In the genomic region with DNA sequence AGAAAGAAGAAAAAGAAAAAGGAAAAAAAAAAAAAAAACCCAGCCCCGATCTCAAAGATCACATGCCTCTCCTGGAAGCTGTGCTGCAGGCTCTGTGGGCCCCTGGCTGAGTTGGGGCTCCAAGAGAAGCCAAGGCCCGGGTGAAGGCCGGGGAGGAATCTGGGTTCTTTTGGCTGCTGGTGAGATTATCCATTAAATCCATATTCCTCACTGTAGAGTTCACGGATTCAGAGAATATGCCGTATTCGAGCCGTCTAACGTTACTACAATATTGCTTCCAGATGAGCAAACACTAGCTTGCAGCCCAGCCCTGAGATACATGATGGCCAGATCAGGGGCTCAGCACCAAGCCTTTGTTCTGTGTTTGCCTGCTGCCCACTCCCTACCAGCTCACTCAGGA, we compare ENCODE assay signal across 13 mouse cellular contexts.
DNase-seq lines count a peak whose midpoint lies in the region; ATAC-seq and TF ChIP-seq lines count a peak whose summit lies in the region.
"Had no signal": no experiment of that assay in that cellular context is flagged by ENCODE, and none has a peak within 500 bp of the region (broad histone marks: within the 10 kb centered on the region; RNA-seq: fewer than 3 reads in every experiment).

No protein-coding gene starts in this region.

- H3K27ac ChIP-seq in heart, embryonic 16.5 days (ENCODE audit: low read length) = peak overlapping the region; percentile 47; the same call in 1 of the 2 replicates
- no peak overlapping the region for H3K27ac ChIP-seq in heart, embryonic 11.5 days (ENCODE audit: low read depth, low read length)
- H3K27ac ChIP-seq in stomach, embryonic 14.5 days (ENCODE audit: low read length) = peak overlapping the region; percentile 61; the same call in 1 of the 2 replicates
- H3K27ac ChIP-seq in stomach, postnatal 0 days (replicated peaks) = no peak overlapping the region; the same call in 1 of the 2 replicates
- peak overlapping the region; percentile 74 for H3K27ac ChIP-seq in limb, embryonic 10.5 days
- H3K27ac ChIP-seq: hindbrain, embryonic 15.5 days had no signal

- H3K4me3 ChIP-seq in heart, embryonic 16.5 days (ENCODE audit: low read length) = no peak overlapping the region
- no peak overlapping the region for H3K4me3 ChIP-seq in heart, embryonic 11.5 days (ENCODE audit: low read depth, low read length)
- no peak overlapping the region for H3K4me3 ChIP-seq in stomach, embryonic 14.5 days (ENCODE audit: low read depth, low read length)
- no peak overlapping the region for H3K4me3 ChIP-seq in stomach, postnatal 0 days (ENCODE audit: low read depth, low read length)
- H3K4me3 ChIP-seq in limb, embryonic 10.5 days = no peak overlapping the region
- H3K4me3 ChIP-seq: hindbrain, embryonic 15.5 days had no signal

- no peaks in the 10 kb centered on the region for H3K9me3 ChIP-seq in heart, embryonic 16.5 days (replicated peaks; ENCODE audit: control insufficient read depth, low read length)
- H3K9me3 ChIP-seq in heart, embryonic 11.5 days (replicated peaks; ENCODE audit: control insufficient read depth, low read length) = no peaks in the 10 kb centered on the region
- H3K9me3 ChIP-seq in stomach, embryonic 14.5 days (ENCODE audit: control insufficient read depth, low read depth, low read length) = no peaks in the 10 kb centered on the region
- H3K9me3 ChIP-seq in stomach, postnatal 0 days (ENCODE audit: control insufficient read depth, low read length) = no peaks in the 10 kb centered on the region
- H3K9me3 ChIP-seq in limb, embryonic 10.5 days (replicated peaks) = no peaks in the 10 kb centered on the region
- H3K9me3 ChIP-seq: G1E; hindbrain, embryonic 15.5 days had no signal

- 0 out of 2 replicates have a peak overlapping the region, but pooled peaks have one; percentile 7 for H3K9ac ChIP-seq in heart, embryonic 16.5 days (ENCODE audit: low read length)
- H3K9ac ChIP-seq in heart, embryonic 11.5 days (ENCODE audit: low read depth, low read length) = no peak overlapping the region
- no peak overlapping the region for H3K9ac ChIP-seq in stomach, embryonic 14.5 days (replicated peaks; ENCODE audit: low read depth, low read length)
- no peak overlapping the region for H3K9ac ChIP-seq in stomach, postnatal 0 days (ENCODE audit: low read length)
- H3K9ac ChIP-seq: hindbrain, embryonic 15.5 days; liver, postnatal 0 days had no signal

- no peak for DNase-seq in stomach, postnatal 0 days (ENCODE audit: low spot score)
- no peak for DNase-seq in limb, embryonic 10.5 days (ENCODE audit: low spot score)
- no peak for DNase-seq in thymus, postnatal 4 days
- DNase-seq in liver = no peak
- DNase-seq: adrenal gland, postnatal 25 days; liver, postnatal 0 days; right cerebral cortex, adult 18-20 months; thymus, adult 2 months had no signal

- no peaks in the 10 kb centered on the region for H3K27me3 ChIP-seq in heart, embryonic 16.5 days (ENCODE audit: control insufficient read depth, insufficient read depth, low read length)
- H3K27me3 ChIP-seq in heart, embryonic 11.5 days (ENCODE audit: control insufficient read depth, insufficient read depth, low read length) = no peaks in the 10 kb centered on the region
- H3K27me3 ChIP-seq in stomach, embryonic 14.5 days (ENCODE audit: control insufficient read depth, insufficient read depth, low read length) = no peaks in the 10 kb centered on the region
- no peaks in the 10 kb centered on the region for H3K27me3 ChIP-seq in stomach, postnatal 0 days (ENCODE audit: control insufficient read depth, insufficient read depth, low read length)
- no peaks in the 10 kb centered on the region for H3K27me3 ChIP-seq in limb, embryonic 10.5 days (ENCODE audit: low read depth, poor library complexity, severe bottlenecking)
- H3K27me3 ChIP-seq: hindbrain, embryonic 15.5 days had no signal

- no peak for TF ChIP-seq CTCF in stomach, postnatal 0 days (IDR thresholded peaks at IDR 0.05; ENCODE audit: low read depth)

- peaks cover 58% of the 10 kb centered on the region for H3K4me1 ChIP-seq in heart, embryonic 16.5 days (ENCODE audit: control insufficient read depth, insufficient read depth, low read length)
- H3K4me1 ChIP-seq in heart, embryonic 11.5 days (ENCODE audit: control insufficient read depth, insufficient read depth, low read length) = peaks cover 39% of the 10 kb centered on the region
- H3K4me1 ChIP-seq in stomach, embryonic 14.5 days (ENCODE audit: control insufficient read depth, insufficient read depth, low read length) = peaks cover 42% of the 10 kb centered on the region
- H3K4me1 ChIP-seq in stomach, postnatal 0 days (replicated peaks; ENCODE audit: control insufficient read depth, insufficient read depth) = peaks cover 16% of the 10 kb centered on the region
- H3K4me1 ChIP-seq in limb, embryonic 10.5 days = peaks cover 52% of the 10 kb centered on the region

- 64% methylated on average over 8 of the region's 8 CpGs for WGBS in heart, embryonic 16.5 days
- WGBS in heart, embryonic 11.5 days (ENCODE audit: insufficient replicate concordance) = 74% methylated on average over 8 of the region's 8 CpGs
- WGBS in stomach, embryonic 14.5 days = 52% methylated on average over 8 of the region's 8 CpGs
- 44% methylated on average over 8 of the region's 8 CpGs for WGBS in stomach, postnatal 0 days
- WGBS in limb, embryonic 10.5 days = 56% methylated on average over 8 of the region's 8 CpGs

- no peak overlapping the region for H3K4me2 ChIP-seq in heart, embryonic 16.5 days (ENCODE audit: low read depth, low read length)
- no peak overlapping the region for H3K4me2 ChIP-seq in heart, embryonic 11.5 days
- H3K4me2 ChIP-seq in stomach, embryonic 14.5 days (replicated peaks; ENCODE audit: low read depth, low read length) = no peak overlapping the region
- no peak overlapping the region for H3K4me2 ChIP-seq in stomach, postnatal 0 days (replicated peaks; ENCODE audit: low read depth)
- H3K4me2 ChIP-seq: hindbrain, embryonic 15.5 days had no signal

- no peaks in the 10 kb centered on the region for H3K36me3 ChIP-seq in heart, embryonic 16.5 days (ENCODE audit: control insufficient read depth, insufficient read depth)
- H3K36me3 ChIP-seq in heart, embryonic 11.5 days (ENCODE audit: control insufficient read depth, insufficient read depth, low read length) = no peaks in the 10 kb centered on the region
- H3K36me3 ChIP-seq in stomach, embryonic 14.5 days (ENCODE audit: control insufficient read depth, insufficient read depth, low read length) = no peaks in the 10 kb centered on the region
- H3K36me3 ChIP-seq in stomach, postnatal 0 days (ENCODE audit: control insufficient read depth, insufficient read depth, low read length) = no peaks in the 10 kb centered on the region
- H3K36me3 ChIP-seq in limb, embryonic 10.5 days = no peaks in the 10 kb centered on the region
- H3K36me3 ChIP-seq: G1E; hindbrain, embryonic 15.5 days had no signal

- ATAC-seq in heart, embryonic 16.5 days (replicated peaks; ENCODE audit: extremely low read depth, insufficient read depth, low FRiP score) = no peak
- no peak for ATAC-seq in heart, embryonic 11.5 days (replicated peaks; ENCODE audit: insufficient number of reproducible peaks, low FRiP score, low TSS enrichment)
- no peak for ATAC-seq in stomach, embryonic 14.5 days (ENCODE audit: insufficient number of reproducible peaks, insufficient read depth, low FRiP score, low read depth)
- ATAC-seq in stomach, postnatal 0 days (ENCODE audit: low FRiP score, low TSS enrichment) = no peak
- ATAC-seq: liver, postnatal 0 days had no signal

- TF ChIP-seq EP300 in stomach, postnatal 0 days (optimal IDR thresholded peaks at IDR 0.05) = no peak

Comparison
In these comparisons a context has a peak if more than half of its experiments do, and no peak if none do; other contexts are left out.
1. H3K27ac ChIP-seq: peak in heart, embryonic 16.5 days (single experiment), stomach, embryonic 14.5 days (single experiment) and limb, embryonic 10.5 days (single experiment); none in heart, embryonic 11.5 days (single experiment) and stomach, postnatal 0 days (single experiment).